Mouse (Mus musculus) heart, postnatal 0 days (tissue): Measurements from ENCODE around the gene Gm10447. TPM values are rescaled to one million over a fixed set of nuclear protein-coding genes. Genes with fewer than 3 reads are reported as not detected.

Experiments used
- ATAC-seq: fragments of 200-750 bp; cut with Nextera tagmentation; 2 replicates; pipeline ENCODE4 v1.8.0; 2017; ENCODE audit warnings: low read depth, moderate number of reproducible peaks, moderate library complexity; ENCODE audit not compliant: insufficient read depth
- DNase-seq: peaks from one replicate; pipeline ENCODE4 v3.0.0-alpha.2; 2016; ENCODE audit warnings: low spot score
- H3K27ac ChIP-seq: fragments of 300-500 bp; sonication (generic); 2 replicates; pipeline ENCODE4 v1.5.1; 2014; ENCODE audit warnings: low read depth, mild to moderate bottlenecking
- H3K27me3 ChIP-seq: fragments of 300-500 bp; sonication (generic); 2 replicates; pipeline ENCODE4 v1.6.1; 2014; ENCODE audit warnings: low read length, mixed read lengths; ENCODE audit not compliant: control insufficient read depth, insufficient read depth
- H3K36me3 ChIP-seq: fragments of 300-500 bp; sonication (generic); replicated peaks from 2 replicates; pipeline ENCODE4 v1.6.1; 2014; ENCODE audit warnings: low read length, mixed read lengths; ENCODE audit not compliant: control insufficient read depth, insufficient read depth
- H3K4me1 ChIP-seq: fragments of 300-500 bp; sonication (generic); 2 replicates; pipeline ENCODE4 v1.6.1; 2014; ENCODE audit warnings: antibody characterized with exemption; ENCODE audit not compliant: control insufficient read depth, insufficient read depth
- H3K4me2 ChIP-seq: fragments of 300-500 bp; sonication (generic); 2 replicates; pipeline ENCODE4 v1.6.1; 2014; ENCODE audit warnings: low read depth, mild to moderate bottlenecking, low read length, moderate library complexity
- H3K4me3 ChIP-seq: fragments of 300-500 bp; sonication (generic); 2 replicates; pipeline ENCODE4 v1.5.1; 2014; ENCODE audit warnings: low read depth, low read length
- H3K9ac ChIP-seq: fragments of 300-500 bp; sonication (generic); replicated peaks from 2 replicates; pipeline ENCODE4 v1.6.1; 2014; ENCODE audit warnings: low read depth, low read length, mixed read lengths
- H3K9me3 ChIP-seq: fragments of 300-500 bp; sonication (generic); replicated peaks from 2 replicates; pipeline ENCODE4 v1.6.1; 2016; ENCODE audit warnings: low read length; ENCODE audit not compliant: control insufficient read depth
- CTCF ChIP-seq: IDR thresholded peaks from 2 replicates; pipeline ENCODE4 v1.5.1; 2016; ENCODE audit warnings: antibody characterized with exemption, control low read depth, low read depth
- EP300 ChIP-seq: IDR thresholded peaks from 2 replicates; pipeline ENCODE4 v1.6.1; 2016; ENCODE audit warnings: antibody characterized with exemption, low read depth
- WGBS: fragments of 180-500 bp; shearing (Covaris S2); extraction: QIAGEN DNeasy Blood & Tissue Kit; methylation state at CpG from one replicate; pipeline ENCODE4 v1.1.7; 2014; 5-methylcytosine and 5-hydroxymethylcytosine counted together
- polyA plus RNA-seq: library from polyadenylated mRNA; unstranded; fragments of >200 nt; fragmentation: Nextera tagmentation; extraction: Ambion mirVana; gene quantifications from 2 replicates; pipeline ENCODE4 v1.2.1, GENCODE M21; 2015
- total RNA-seq: library from RNA; depleted of rRNA; stranded (reverse); fragments of >200 nt; gene quantifications from 2 replicates; pipeline ENCODE4 v1.2.3, GENCODE M21; 2014; ENCODE audit warnings: low replicate concordance

Gm10447 gene
- total and polyA plus RNA-seq, 2 experiments from 2014 or later: 0.04 TPM; not detected in 1

GRCm38 (mm10) chr11:53500569-53500968, 43.7 kb upstream of the Gm10447 start:
- Histone ChIP-seq H3K4me1 (0 out of 2 replicates have a peak, but pooled peaks cover 6% of the 10 kb centered on the region), H3K27ac (no peak overlapping the region), H3K9ac (no peak overlapping the region), H3K4me2 (no peak overlapping the region; the same call in 1 of the 2 replicates), H3K9me3 (no peaks in the 10 kb centered on the region), H3K4me3 (no peak overlapping the region), H3K27me3 (no peaks in the 10 kb centered on the region), H3K36me3 (no peaks in the 10 kb centered on the region)
- ATAC-seq (0 out of 2 replicates have a peak, but pooled peaks have one; percentile 33), DNase-seq (no peak)
- 9% methylated on average over 11 of the region's 11 CpGs for WGBS
- TF ChIP-seq EP300 (no peak), CTCF (no peak)

DNA sequence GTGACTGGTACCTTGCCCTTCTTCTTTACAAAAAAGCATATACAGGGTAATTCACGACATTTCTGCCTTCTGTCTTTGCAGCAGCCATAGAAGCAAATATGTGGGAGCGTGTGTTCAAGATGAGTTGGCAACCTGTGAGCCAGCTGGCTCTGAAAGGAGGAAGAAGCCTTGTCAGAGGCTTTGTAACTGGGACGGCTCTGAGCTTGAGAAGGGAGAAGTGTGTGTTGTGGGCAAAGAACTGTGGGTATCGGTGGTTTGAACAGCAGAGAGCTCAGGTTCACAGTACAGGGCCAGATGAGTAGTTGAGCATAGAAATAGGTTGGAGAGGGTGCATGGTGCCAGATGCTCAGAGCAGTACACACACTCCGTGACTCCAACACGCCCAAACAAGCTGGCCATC, 40.0 kb upstream of the Gm10447 start:
- Histone ChIP-seq H3K36me3 (no peaks in the 10 kb centered on the region), H3K4me1 (0 out of 2 replicates have a peak, but pooled peaks cover 6% of the 10 kb centered on the region), H3K9me3 (no peaks in the 10 kb centered on the region), H3K9ac (no peak overlapping the region), H3K27ac (no peak overlapping the region), H3K4me3 (no peak overlapping the region), H3K27me3 (no peaks in the 10 kb centered on the region), H3K4me2 (no peak overlapping the region)
- ATAC-seq (no peak), DNase-seq (no peak)
- TF ChIP-seq EP300 (no peak), CTCF (no peak)
- 76% methylated on average over 6 of the region's 6 CpGs for WGBS

- Histone ChIP-seq H3K4me1 (no peaks in the 10 kb centered on the region), H3K9me3 (no peaks in the 10 kb centered on the region), H3K27ac (peak overlapping the region; percentile 17; the same call in 1 of the 2 replicates), H3K27me3 (no peaks in the 10 kb centered on the region), H3K4me3 (no peak overlapping the region), H3K36me3 (no peaks in the 10 kb centered on the region), H3K4me2 (no peak overlapping the region), H3K9ac (no peak overlapping the region)
- no peak for ATAC-seq
- 64% methylated on average over 6 of the region's 6 CpGs for WGBS
- TF ChIP-seq CTCF: no peak
- no peak for TF ChIP-seq EP300
- DNase-seq: no peak
Measured at GRCm38 (mm10) chr11:53495417-53495816, 38.5 kb upstream of the Gm10447 start.

DNA sequence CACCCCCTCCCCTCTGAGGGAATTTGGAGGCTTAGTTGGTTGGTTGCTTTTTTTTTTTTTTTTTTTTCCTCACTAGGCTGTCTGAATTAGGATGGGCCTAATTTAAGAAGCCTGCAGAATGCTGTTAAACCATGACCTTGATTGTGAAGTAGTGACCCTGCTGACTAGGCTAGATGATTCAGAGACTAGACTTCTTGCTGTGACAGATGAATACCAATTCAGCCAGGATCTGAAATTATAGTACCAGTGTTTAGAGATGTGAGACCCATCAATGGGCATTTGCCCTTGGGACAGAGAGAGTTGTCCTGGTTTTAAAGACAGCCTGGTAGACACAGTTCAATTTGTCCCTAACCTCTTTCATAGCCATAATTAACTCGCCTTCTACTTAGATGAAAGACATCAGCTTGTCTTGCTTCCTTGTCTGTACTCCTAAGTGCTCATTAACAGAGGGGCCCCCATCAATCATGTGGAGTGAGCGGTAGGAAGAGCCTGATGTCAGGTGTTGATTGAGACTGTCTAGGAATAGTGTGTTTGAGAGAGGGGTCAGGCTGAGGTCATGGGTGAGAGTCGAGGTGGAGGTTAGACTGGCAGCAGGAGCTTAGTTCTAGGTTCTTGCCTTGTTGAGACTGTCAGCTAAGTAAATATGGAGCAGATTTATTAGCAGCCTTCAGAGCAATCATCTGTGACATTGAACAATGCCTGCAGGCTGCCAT, 36.5 kb upstream of the Gm10447 start:
- Histone ChIP-seq H3K9me3 (no peaks in the 10 kb centered on the region), H3K4me1 (no peaks in the 10 kb centered on the region), H3K9ac (no peak overlapping the region), H3K27me3 (no peaks in the 10 kb centered on the region), H3K4me2 (no peak overlapping the region), H3K4me3 (no peak overlapping the region), H3K36me3 (no peaks in the 10 kb centered on the region), H3K27ac (no peak overlapping the region)
- DNase-seq (no peak), ATAC-seq (no peak)
- TF ChIP-seq EP300 (no peak), CTCF (no peak)
- 51% methylated on average over 3 of the region's 3 CpGs for WGBS

- no peaks in the 10 kb centered on the region for H3K9me3 ChIP-seq
- peaks cover 9% of the 10 kb centered on the region; the same call in 1 of the 2 replicates for H3K27me3 ChIP-seq
- no peak for TF ChIP-seq EP300
- no peak for TF ChIP-seq CTCF
- peak overlapping the region; percentile 43; the same call in 1 of the 2 replicates for H3K27ac ChIP-seq
- WGBS: 40% methylated on average over 8 of the region's 8 CpGs
- no peak overlapping the region for H3K9ac ChIP-seq
- DNase-seq (peak; percentile 45), ATAC-seq (peak; percentile 68)
- no peak overlapping the region for H3K4me3 ChIP-seq
- H3K36me3 ChIP-seq: no peaks in the 10 kb centered on the region
- no peak overlapping the region for H3K4me2 ChIP-seq
- no peaks in the 10 kb centered on the region; the same call in 1 of the 2 replicates for H3K4me1 ChIP-seq
Measured at GRCm38 (mm10) chr11:53491954-53492401, 35.1 kb upstream of the Gm10447 start.
